Mouse (Mus musculus): ENCODE data around the gene Tpcn2. TPM values are rescaled to one million over a fixed set of nuclear protein-coding genes. Genes with fewer than 3 reads are reported as not detected.

The Tpcn2 gene
- polyA plus RNA-seq, 1 experiment from 2014 or later = 3.5 TPM

GRCm38 (mm10) chr7:145182388-145182787, 101.4 kb downstream of the Tpcn2 start:
- no peaks in the 10 kb centered on the region for H3K27me3 ChIP-seq (replicated peaks; ENCODE audit: control insufficient read depth, insufficient read depth, low read length)
- ATAC-seq (replicated peaks; ENCODE audit: low FRiP score, low TSS enrichment, low read depth) (no peak), DNase-seq (ENCODE audit: low spot score) (no peak)
- no peak overlapping the region for H3K9ac ChIP-seq (ENCODE audit: low read length)
- peaks cover 8% of the 10 kb centered on the region; the same call in 1 of the 2 replicates for H3K4me1 ChIP-seq (replicated peaks; ENCODE audit: control insufficient read depth, insufficient read depth, low read length)
- H3K27ac ChIP-seq (ENCODE audit: low read depth) = no peak overlapping the region
- no peak overlapping the region for H3K4me2 ChIP-seq (ENCODE audit: low read length)
- no peaks in the 10 kb centered on the region for H3K36me3 ChIP-seq (ENCODE audit: control insufficient read depth, insufficient read depth, low read length)
- WGBS = 58% methylated on average over 4 of the region's 4 CpGs
- H3K4me3 ChIP-seq (ENCODE audit: low read depth, low read length) = no peak overlapping the region
- H3K9me3 ChIP-seq (ENCODE audit: control insufficient read depth, low read length) = no peaks in the 10 kb centered on the region

GRCm38 (mm10) chr7:145181376-145182034, 102.3 kb downstream of the Tpcn2 start:
- Histone ChIP-seq H3K27ac (ENCODE audit: low read depth) (no peak overlapping the region), H3K4me2 (ENCODE audit: low read length) (no peak overlapping the region), H3K4me3 (ENCODE audit: low read depth, low read length) (no peak overlapping the region), H3K9ac (ENCODE audit: low read length) (no peak overlapping the region), H3K9me3 (ENCODE audit: control insufficient read depth, low read length) (no peaks in the 10 kb centered on the region), H3K4me1 (replicated peaks; ENCODE audit: control insufficient read depth, insufficient read depth, low read length) (peaks cover 8% of the 10 kb centered on the region; the same call in 1 of the 2 replicates), H3K36me3 (ENCODE audit: control insufficient read depth, insufficient read depth, low read length) (no peaks in the 10 kb centered on the region), H3K27me3 (replicated peaks; ENCODE audit: control insufficient read depth, insufficient read depth, low read length) (no peaks in the 10 kb centered on the region)
- DNase-seq (ENCODE audit: low spot score) (no peak), ATAC-seq (replicated peaks; ENCODE audit: low FRiP score, low TSS enrichment, low read depth) (no peak)
- 57% methylated on average over 11 of the region's 11 CpGs for WGBS

GRCm38 (mm10) chr7:145179691-145180091, 104.1 kb downstream of the Tpcn2 start:
- peaks cover 8% of the 10 kb centered on the region; the same call in 1 of the 2 replicates for H3K4me1 ChIP-seq (replicated peaks; ENCODE audit: control insufficient read depth, insufficient read depth, low read length)
- ATAC-seq (replicated peaks; ENCODE audit: low FRiP score, low TSS enrichment, low read depth) (0 out of 2 replicates have a peak, but pooled peaks have one; percentile 50), DNase-seq (ENCODE audit: low spot score) (no peak)
- no peak overlapping the region for H3K4me3 ChIP-seq (ENCODE audit: low read depth, low read length)
- H3K27ac ChIP-seq (ENCODE audit: low read depth) = no peak overlapping the region
- H3K36me3 ChIP-seq (ENCODE audit: control insufficient read depth, insufficient read depth, low read length) = no peaks in the 10 kb centered on the region
- no peak overlapping the region for H3K4me2 ChIP-seq (ENCODE audit: low read length)
- H3K9ac ChIP-seq (ENCODE audit: low read length) = no peak overlapping the region
- H3K9me3 ChIP-seq (ENCODE audit: control insufficient read depth, low read length) = no peaks in the 10 kb centered on the region
- no peaks in the 10 kb centered on the region for H3K27me3 ChIP-seq (replicated peaks; ENCODE audit: control insufficient read depth, insufficient read depth, low read length)
- 38% methylated on average over 5 of the region's 5 CpGs for WGBS

- no peak overlapping the region for H3K4me2 ChIP-seq (ENCODE audit: low read length)
- H3K27me3 ChIP-seq (replicated peaks; ENCODE audit: control insufficient read depth, insufficient read depth, low read length) = no peaks in the 10 kb centered on the region
- DNase-seq (ENCODE audit: low spot score) (no peak), ATAC-seq (replicated peaks; ENCODE audit: low FRiP score, low TSS enrichment, low read depth) (no peak)
- no peaks in the 10 kb centered on the region for H3K9me3 ChIP-seq (ENCODE audit: control insufficient read depth, low read length)
- peaks cover 8% of the 10 kb centered on the region; the same call in 1 of the 2 replicates for H3K4me1 ChIP-seq (replicated peaks; ENCODE audit: control insufficient read depth, insufficient read depth, low read length)
- H3K4me3 ChIP-seq (ENCODE audit: low read depth, low read length) = no peak overlapping the region
- 57% methylated on average over 15 of the region's 15 CpGs for WGBS
- H3K36me3 ChIP-seq (ENCODE audit: control insufficient read depth, insufficient read depth, low read length) = no peaks in the 10 kb centered on the region
- H3K27ac ChIP-seq (ENCODE audit: low read depth) = no peak overlapping the region
- H3K9ac ChIP-seq (ENCODE audit: low read length) = no peak overlapping the region
These were observed 106.8 kb downstream of the Tpcn2 start for GRCm38 (mm10) chr7:145176750-145177589.

GRCm38 (mm10) chr7:145173563-145173962, 110.2 kb downstream of the Tpcn2 start:
- 73% methylated on average over 15 of the region's 15 CpGs for WGBS
- no peak overlapping the region for H3K4me2 ChIP-seq (ENCODE audit: low read length)

GRCm38 (mm10) chr7:145173116-145173515, 110.7 kb downstream of the Tpcn2 start:
- Histone ChIP-seq H3K4me3 (ENCODE audit: low read depth, low read length) (no peak overlapping the region), H3K9me3 (ENCODE audit: control insufficient read depth, low read length) (no peaks in the 10 kb centered on the region), H3K9ac (ENCODE audit: low read length) (no peak overlapping the region), H3K27me3 (replicated peaks; ENCODE audit: control insufficient read depth, insufficient read depth, low read length) (no peaks in the 10 kb centered on the region), H3K36me3 (ENCODE audit: control insufficient read depth, insufficient read depth, low read length) (no peaks in the 10 kb centered on the region), H3K27ac (ENCODE audit: low read depth) (no peak overlapping the region), H3K4me1 (replicated peaks; ENCODE audit: control insufficient read depth, insufficient read depth, low read length) (no peaks in the 10 kb centered on the region), H3K4me2 (ENCODE audit: low read length) (no peak overlapping the region)
- 20% methylated on average over 12 of the region's 12 CpGs for WGBS
- no peak for DNase-seq (ENCODE audit: low spot score)
- ATAC-seq (replicated peaks; ENCODE audit: low FRiP score, low TSS enrichment, low read depth) = no peak

More at GRCm38 (mm10) chr7:145173563-145173962, 110.2 kb downstream of the Tpcn2 start:
- Histone ChIP-seq H3K9me3 (ENCODE audit: control insufficient read depth, low read length) (no peaks in the 10 kb centered on the region), H3K27me3 (replicated peaks; ENCODE audit: control insufficient read depth, insufficient read depth, low read length) (no peaks in the 10 kb centered on the region), H3K36me3 (ENCODE audit: control insufficient read depth, insufficient read depth, low read length) (no peaks in the 10 kb centered on the region), H3K9ac (ENCODE audit: low read length) (no peak overlapping the region), H3K4me3 (ENCODE audit: low read depth, low read length) (no peak overlapping the region), H3K4me1 (replicated peaks; ENCODE audit: control insufficient read depth, insufficient read depth, low read length) (no peaks in the 10 kb centered on the region), H3K27ac (ENCODE audit: low read depth) (no peak overlapping the region)
- DNase-seq (ENCODE audit: low spot score) (no peak), ATAC-seq (replicated peaks; ENCODE audit: low FRiP score, low TSS enrichment, low read depth) (no peak)

- no peaks in the 10 kb centered on the region for H3K27me3 ChIP-seq (replicated peaks; ENCODE audit: control insufficient read depth, insufficient read depth, low read length)
- no peaks in the 10 kb centered on the region for H3K9me3 ChIP-seq (ENCODE audit: control insufficient read depth, low read length)
- H3K4me2 ChIP-seq (ENCODE audit: low read length) = no peak overlapping the region
- ATAC-seq (replicated peaks; ENCODE audit: low FRiP score, low TSS enrichment, low read depth) (no peak), DNase-seq (ENCODE audit: low spot score) (no peak)
- H3K4me3 ChIP-seq (ENCODE audit: low read depth, low read length) = no peak overlapping the region
- H3K9ac ChIP-seq (ENCODE audit: low read length) = no peak overlapping the region
- no peaks in the 10 kb centered on the region for H3K4me1 ChIP-seq (replicated peaks; ENCODE audit: control insufficient read depth, insufficient read depth, low read length)
- 74% methylated on average over 3 of the region's 3 CpGs for WGBS
- no peaks in the 10 kb centered on the region for H3K36me3 ChIP-seq (ENCODE audit: control insufficient read depth, insufficient read depth, low read length)
- no peak overlapping the region for H3K27ac ChIP-seq (ENCODE audit: low read depth)
These were observed 114.1 kb downstream of the Tpcn2 start for GRCm38 (mm10) chr7:145169703-145170102.

GRCm38 (mm10) chr7:145159283-145160240, 124.2 kb downstream of the Tpcn2 start:
- H3K36me3 ChIP-seq (ENCODE audit: control insufficient read depth, insufficient read depth, low read length) = no peaks in the 10 kb centered on the region
- H3K9me3 ChIP-seq (ENCODE audit: control insufficient read depth, low read length) = no peaks in the 10 kb centered on the region
- no peak overlapping the region for H3K4me3 ChIP-seq (ENCODE audit: low read depth, low read length)
- H3K4me2 ChIP-seq (ENCODE audit: low read length) = no peak overlapping the region
- ATAC-seq (replicated peaks; ENCODE audit: low FRiP score, low TSS enrichment, low read depth) = 0 out of 2 replicates have a peak, but pooled peaks have one; percentile 32
- DNase-seq (ENCODE audit: low spot score) = peak; percentile 60
- H3K27ac ChIP-seq (ENCODE audit: low read depth) = no peak overlapping the region
- 45% methylated on average over 13 of the region's 13 CpGs for WGBS
- peaks cover 5% of the 10 kb centered on the region for H3K4me1 ChIP-seq (replicated peaks; ENCODE audit: control insufficient read depth, insufficient read depth, low read length)
- no peaks in the 10 kb centered on the region for H3K27me3 ChIP-seq (replicated peaks; ENCODE audit: control insufficient read depth, insufficient read depth, low read length)
- no peak overlapping the region for H3K9ac ChIP-seq (ENCODE audit: low read length)

Measured in intestine, embryonic 14.5 days (tissue).